Comparison of ENCODE assay signal across 26 mouse cellular contexts in the genomic region with DNA sequence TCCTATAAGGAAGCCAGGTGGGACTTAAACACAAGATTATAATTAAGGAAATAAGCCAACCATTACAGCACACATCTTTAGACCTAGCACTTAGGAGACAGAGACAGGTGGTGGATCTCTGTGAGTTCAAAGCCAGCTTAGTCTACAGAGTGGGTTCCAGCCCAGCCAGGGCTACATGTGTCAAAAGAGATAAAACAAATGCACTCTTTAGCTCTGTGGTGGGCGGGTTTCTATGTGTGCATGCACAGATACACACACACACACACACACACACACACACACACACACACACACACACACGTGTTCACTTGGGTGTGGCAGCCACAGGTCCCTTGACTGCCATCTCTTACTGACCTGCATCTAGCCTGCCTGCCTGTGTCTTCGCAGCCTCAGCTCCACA. TPM values are rescaled to one million over a fixed set of nuclear protein-coding genes. Genes with fewer than 3 reads are reported as not detected.
DNase-seq lines count a peak whose midpoint lies in the region; ATAC-seq and TF ChIP-seq lines count a peak whose summit lies in the region.
"Had no signal": no experiment of that assay in that cellular context is flagged by ENCODE, and none has a peak within 500 bp of the region (broad histone marks: within the 10 kb centered on the region; RNA-seq: fewer than 3 reads in every experiment).

No protein-coding gene starts in this region.

- no peak for TF ChIP-seq CTCF in liver, postnatal 0 days (IDR thresholded peaks at IDR 0.05; ENCODE audit: low read depth)

- no peaks in the 10 kb centered on the region for H3K27me3 ChIP-seq in intestine, embryonic 16.5 days (replicated peaks; ENCODE audit: control insufficient read depth, insufficient read depth, low read length)
- H3K27me3 ChIP-seq in intestine, embryonic 15.5 days (replicated peaks): no peaks in the 10 kb centered on the region
- H3K27me3 ChIP-seq in lung, embryonic 16.5 days (ENCODE audit: control insufficient read depth, insufficient read depth, low read depth, low read length): no peaks in the 10 kb centered on the region
- no peaks in the 10 kb centered on the region for H3K27me3 ChIP-seq in liver, postnatal 0 days (ENCODE audit: insufficient read depth, low read length)
- H3K27me3 ChIP-seq: heart, embryonic 15.5 days; limb, embryonic 12.5 days; Patski; stomach, embryonic 15.5 days had no signal

- no peak for ATAC-seq in intestine, embryonic 16.5 days
- ATAC-seq in intestine, embryonic 15.5 days: no peak
- ATAC-seq in lung, embryonic 16.5 days (ENCODE audit: low read depth): no peak
- peak; percentile 38; the same call in 1 of the 2 replicates for ATAC-seq in liver, postnatal 0 days
- ATAC-seq: forebrain, embryonic 14.5 days; hindbrain, embryonic 16.5 days; midbrain, embryonic 16.5 days; Patski had no signal

- TF ChIP-seq EP300 in liver, postnatal 0 days (IDR thresholded peaks at IDR 0.05; ENCODE audit: low read depth): no peak

- 73% methylated on average over 3 of the region's 3 CpGs for WGBS in intestine, embryonic 16.5 days
- WGBS in intestine, embryonic 15.5 days: 78% methylated on average over 3 of the region's 3 CpGs
- WGBS in lung, embryonic 16.5 days: 86% methylated on average over 3 of the region's 3 CpGs
- 54% methylated on average over 3 of the region's 3 CpGs for WGBS in liver, postnatal 0 days (ENCODE audit: insufficient replicate concordance)

- DNase-seq in lung, postnatal 25 days (ENCODE audit: low spot score): no peak
- no peak for DNase-seq in liver, postnatal 0 days
- DNase-seq in layer of hippocampus, postnatal 25 days (ENCODE audit: extremely low spot score in 1 of 2, low spot score in 1 of 2): no peak
- no peak for DNase-seq in cerebellum, adult 9-10 months
- no peak for DNase-seq in left cerebral cortex, adult 9 months (ENCODE audit: low spot score in 2 of 2)
- DNase-seq: adrenal gland, postnatal 10 days; gastrocnemius, postnatal 25 days; heart, adult 11 months; kidney, adult 9 months; kidney, postnatal 25 days; lung, postnatal 10 days; right cerebral cortex, postnatal 25 days; thymus, postnatal 14 days had no signal

- H3K4me1 ChIP-seq in intestine, embryonic 16.5 days (ENCODE audit: control insufficient read depth, insufficient read depth, low read length): peaks cover 36% of the 10 kb centered on the region
- peaks cover 49% of the 10 kb centered on the region for H3K4me1 ChIP-seq in intestine, embryonic 15.5 days (replicated peaks)
- peaks cover 29% of the 10 kb centered on the region for H3K4me1 ChIP-seq in lung, embryonic 16.5 days (replicated peaks; ENCODE audit: control insufficient read depth, insufficient read depth, low read length)
- H3K4me1 ChIP-seq in liver, postnatal 0 days (ENCODE audit: insufficient read depth): peaks cover 38% of the 10 kb centered on the region

- no peaks in the 10 kb centered on the region for H3K36me3 ChIP-seq in intestine, embryonic 16.5 days (ENCODE audit: control insufficient read depth, insufficient read depth, low read length)
- no peaks in the 10 kb centered on the region for H3K36me3 ChIP-seq in intestine, embryonic 15.5 days
- H3K36me3 ChIP-seq in lung, embryonic 16.5 days (ENCODE audit: control insufficient read depth, insufficient read depth, low read length): no peaks in the 10 kb centered on the region
- H3K36me3 ChIP-seq in liver, postnatal 0 days (replicated peaks; ENCODE audit: insufficient read depth, low read length): 0 out of 2 replicates have a peak, but pooled peaks cover 2% of the 10 kb centered on the region
- H3K36me3 ChIP-seq: heart, embryonic 10.5 days; heart, embryonic 15.5 days; limb, embryonic 12.5 days; stomach, embryonic 15.5 days had no signal

- no peak overlapping the region for H3K4me3 ChIP-seq in intestine, embryonic 16.5 days (ENCODE audit: low read length)
- H3K4me3 ChIP-seq in intestine, embryonic 15.5 days (replicated peaks): no peak overlapping the region
- no peak overlapping the region for H3K4me3 ChIP-seq in lung, embryonic 16.5 days (ENCODE audit: low read length)
- H3K4me3 ChIP-seq in liver, postnatal 0 days (ENCODE audit: low read depth, low read length): no peak overlapping the region
- H3K4me3 ChIP-seq: heart, embryonic 10.5 days; heart, embryonic 15.5 days; limb, embryonic 12.5 days; stomach, embryonic 15.5 days had no signal

- no peak overlapping the region for H3K9ac ChIP-seq in intestine, embryonic 16.5 days (ENCODE audit: low read depth, low read length)
- no peak overlapping the region for H3K9ac ChIP-seq in intestine, embryonic 15.5 days
- H3K9ac ChIP-seq in lung, embryonic 16.5 days (ENCODE audit: low read length): no peak overlapping the region
- H3K9ac ChIP-seq in liver, postnatal 0 days (replicated peaks): no peak overlapping the region
- H3K9ac ChIP-seq: heart, embryonic 15.5 days; limb, embryonic 12.5 days; stomach, embryonic 15.5 days had no signal

- no peaks in the 10 kb centered on the region for H3K9me3 ChIP-seq in intestine, embryonic 16.5 days (ENCODE audit: control insufficient read depth, low read length)
- H3K9me3 ChIP-seq in intestine, embryonic 15.5 days: no peaks in the 10 kb centered on the region
- H3K9me3 ChIP-seq in lung, embryonic 16.5 days (ENCODE audit: control insufficient read depth, low read length): no peaks in the 10 kb centered on the region
- H3K9me3 ChIP-seq in liver, postnatal 0 days (ENCODE audit: low read length): no peaks in the 10 kb centered on the region
- H3K9me3 ChIP-seq: G1E; heart, embryonic 10.5 days; heart, embryonic 15.5 days; limb, embryonic 12.5 days; stomach, embryonic 15.5 days had no signal

- 0 out of 2 replicates have a peak overlapping the region, but pooled peaks have one; percentile 1 for H3K27ac ChIP-seq in intestine, embryonic 16.5 days (ENCODE audit: low read length)
- no peak overlapping the region for H3K27ac ChIP-seq in intestine, embryonic 15.5 days
- H3K27ac ChIP-seq in lung, embryonic 16.5 days (ENCODE audit: low read length): peak overlapping the region; percentile 26; the same call in 1 of the 2 replicates
- no peak overlapping the region for H3K27ac ChIP-seq in liver, postnatal 0 days (ENCODE audit: low read depth)
- H3K27ac ChIP-seq: heart, embryonic 15.5 days; stomach, embryonic 15.5 days had no signal

- H3K4me2 ChIP-seq in intestine, embryonic 16.5 days (ENCODE audit: low read depth, low read length): no peak overlapping the region
- no peak overlapping the region for H3K4me2 ChIP-seq in intestine, embryonic 15.5 days (replicated peaks)
- no peak overlapping the region for H3K4me2 ChIP-seq in lung, embryonic 16.5 days (ENCODE audit: low read depth, low read length)
- no peak overlapping the region for H3K4me2 ChIP-seq in liver, postnatal 0 days (ENCODE audit: low read depth, low read length)
- H3K4me2 ChIP-seq: heart, embryonic 15.5 days; limb, embryonic 12.5 days; midbrain, embryonic 11.5 days; stomach, embryonic 15.5 days had no signal

RNA-seq across cellular contexts. Expression of gene Fance, which starts 35.2 kb away (rescaled TPM):
- 20.2 and 21.8 TPM in 2 replicates for polyA plus RNA-seq in intestine, embryonic 16.5 days (2015; fragmentation: Nextera tagmentation; extraction: Ambion mirVana)
- 22.7 and 29.8 TPM in 2 replicates for polyA plus RNA-seq in intestine, embryonic 15.5 days (2015; fragmentation: Nextera tagmentation; extraction: Ambion mirVana)
- polyA plus RNA-seq in lung, embryonic 16.5 days (2015; fragmentation: Nextera tagmentation; extraction: Ambion mirVana): 22.1 and 32.4 TPM in 2 replicates
- 6.7 and 7.1 TPM in 2 replicates for polyA plus RNA-seq in liver, postnatal 0 days (2015; fragmentation: Nextera tagmentation; extraction: Ambion mirVana)
- total RNA-seq in layer of hippocampus, postnatal 25 days (2021): 10 to 100 TPM; 22.6 to 27.1 TPM

RNA-seq across cellular contexts. Expression of gene Ppard, which starts 45.7 kb away (rescaled TPM):
- 2.2 and 2.3 TPM in 2 replicates for polyA plus RNA-seq in intestine, embryonic 16.5 days (2015; fragmentation: Nextera tagmentation; extraction: Ambion mirVana)
- polyA plus RNA-seq in intestine, embryonic 15.5 days (2015; fragmentation: Nextera tagmentation; extraction: Ambion mirVana): 1.8 and 1.9 TPM in 2 replicates
- polyA plus RNA-seq in lung, embryonic 16.5 days (2015; fragmentation: Nextera tagmentation; extraction: Ambion mirVana): 2.7 TPM in 2 replicates
- polyA plus RNA-seq in liver, postnatal 0 days (2015; fragmentation: Nextera tagmentation; extraction: Ambion mirVana): 0.66 and 0.73 TPM in 2 replicates
- 10 to 100 TPM; 19.9 to 22.9 TPM for total RNA-seq in layer of hippocampus, postnatal 25 days (2021)

RNA-seq across cellular contexts. Expression of gene Rpl10a, which starts 50.1 kb away (rescaled TPM):
- polyA plus RNA-seq in intestine, embryonic 16.5 days (2015; fragmentation: Nextera tagmentation; extraction: Ambion mirVana): 591 and 604 TPM in 2 replicates
- 639 and 690 TPM in 2 replicates for polyA plus RNA-seq in intestine, embryonic 15.5 days (2015; fragmentation: Nextera tagmentation; extraction: Ambion mirVana)
- polyA plus RNA-seq in lung, embryonic 16.5 days (2015; fragmentation: Nextera tagmentation; extraction: Ambion mirVana): 615 and 635 TPM in 2 replicates
- polyA plus RNA-seq in liver, postnatal 0 days (2015; fragmentation: Nextera tagmentation; extraction: Ambion mirVana): 296 and 311 TPM in 2 replicates
- 100 to 1,000 TPM; 353 to 376 TPM for total RNA-seq in layer of hippocampus, postnatal 25 days (2021)

Comparison
In these comparisons a context has a peak if more than half of its experiments do, and no peak if none do; other contexts are left out.
1. H3K27ac ChIP-seq: peak in intestine, embryonic 16.5 days (single experiment) and lung, embryonic 16.5 days (single experiment); none in intestine, embryonic 15.5 days (single experiment) and liver, postnatal 0 days (single experiment).